Mouse (Mus musculus) E14TG2a.4 (cell line): ENCODE measurements around the gene Ptpa.
A peak's percentile ranks its signal among the peaks of the same experiment; 100 is the strongest.

Source experiments
- CTCF ChIP-seq: conservative IDR thresholded peaks from 2 replicates; pipeline ENCODE4 v1.5.1; 2014; ENCODE audit warnings: low read length
- NANOG ChIP-seq: IDR thresholded peaks from 2 replicates; pipeline ENCODE4 v1.6.1; 2014; ENCODE audit warnings: borderline replicate concordance, low read length, mixed read lengths
- POU5F1 ChIP-seq: IDR thresholded peaks from 2 replicates; pipeline ENCODE4 v1.6.1; 2014; ENCODE audit warnings: low read length, borderline replicate concordance

GRCm38 (mm10) chr2:30450530-30450929 is 34.7 kb downstream of the Ptpa start:
- peak; percentile 97 for TF ChIP-seq CTCF
- no peak for TF ChIP-seq POU5F1
- no peak for TF ChIP-seq NANOG
